Mouse (Mus musculus): ENCODE measurements at regions not wholly inside any gene's neighbourhood (a gene's known extent, or its start where the extent isn't known, plus 50 kb on each side); places are given as distances from the start of the nearest gene placed in this dataset.

DNA sequence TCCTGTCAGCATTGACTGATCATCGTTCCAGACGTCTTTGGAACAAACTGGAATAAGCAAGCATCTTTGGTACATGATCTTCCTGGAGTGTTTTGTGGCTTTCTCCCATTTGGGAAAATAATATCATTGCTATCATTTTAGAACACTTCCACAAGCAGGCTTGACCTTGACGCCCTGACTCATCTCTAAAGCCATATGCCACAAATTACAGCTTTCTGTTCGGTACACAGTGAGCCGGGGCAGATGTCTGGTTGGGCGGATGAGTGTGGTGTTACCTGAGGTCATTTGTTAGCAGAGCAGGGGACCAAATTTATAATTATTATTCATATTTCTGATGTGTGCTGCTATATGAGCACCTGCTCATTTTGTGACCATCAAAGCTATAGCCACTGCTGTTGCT is 83.3 kb upstream of the Pmfbp1 start:
- no peak for DNase-seq (ENCODE audit: low spot score in 2 of 2)

DNA sequence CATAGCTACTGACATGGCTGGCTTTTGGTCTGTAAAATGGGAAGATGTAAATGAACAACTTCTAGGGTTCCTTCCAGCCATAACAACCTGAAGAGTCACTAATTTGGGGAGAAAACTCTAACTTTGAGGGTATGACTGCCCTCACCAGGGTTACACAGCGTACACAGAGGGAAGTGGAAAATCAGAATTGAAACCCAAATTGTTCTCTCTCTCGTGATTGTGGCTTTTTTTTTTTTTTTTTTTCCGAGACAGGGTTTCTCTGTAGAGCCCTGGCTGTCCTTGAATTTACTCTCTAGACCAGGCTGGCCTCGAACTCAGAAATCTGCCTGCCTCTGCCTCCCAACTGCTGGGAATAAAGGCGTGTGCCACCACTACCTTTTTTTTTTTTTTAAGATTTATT is 80.4 kb upstream of the Pmfbp1 start:
- DNase-seq (ENCODE audit: low spot score in 2 of 2) = no peak

DNA sequence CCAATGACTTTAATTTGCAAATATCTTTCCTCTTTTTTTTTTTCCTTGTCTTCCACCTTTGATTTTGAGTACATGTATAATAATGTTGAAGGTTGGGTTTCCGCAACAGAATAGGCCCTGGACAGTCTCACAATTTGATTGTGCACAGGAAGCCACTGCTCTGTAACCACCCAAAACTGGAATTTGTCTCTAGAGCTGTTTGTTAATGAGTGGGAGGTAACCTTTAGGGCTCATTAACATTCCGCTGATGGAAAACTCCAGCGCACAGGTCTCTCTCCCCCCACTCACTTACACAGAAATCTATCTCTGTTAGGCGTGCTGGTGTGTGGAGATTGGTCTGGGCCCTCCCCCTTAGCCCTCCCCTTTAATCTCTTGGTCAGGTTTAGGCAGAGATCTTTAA is 78.5 kb upstream of the Pmfbp1 start:
- DNase-seq (ENCODE audit: low spot score in 2 of 2) = no peak

DNA sequence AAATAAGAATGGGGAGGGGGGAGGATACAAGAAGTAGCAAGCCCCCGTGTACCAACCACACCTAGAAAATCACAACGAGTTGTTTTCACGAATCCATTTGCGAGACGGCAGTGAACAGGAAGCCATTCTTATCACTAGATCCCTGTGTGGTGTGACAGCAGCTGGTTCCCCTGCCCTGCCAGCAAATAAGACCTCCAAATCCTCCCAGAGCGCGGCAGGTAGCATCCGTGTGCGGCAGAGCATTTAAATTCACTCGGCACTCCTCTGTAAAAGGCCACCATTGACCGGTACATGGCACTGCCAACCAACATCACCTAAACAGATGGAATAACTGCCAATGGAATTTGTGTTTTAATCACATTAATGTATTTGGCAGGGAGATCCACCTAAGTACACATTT is 77.9 kb upstream of the Pmfbp1 start:
- DNase-seq (ENCODE audit: low spot score in 2 of 2) = no peak

DNA sequence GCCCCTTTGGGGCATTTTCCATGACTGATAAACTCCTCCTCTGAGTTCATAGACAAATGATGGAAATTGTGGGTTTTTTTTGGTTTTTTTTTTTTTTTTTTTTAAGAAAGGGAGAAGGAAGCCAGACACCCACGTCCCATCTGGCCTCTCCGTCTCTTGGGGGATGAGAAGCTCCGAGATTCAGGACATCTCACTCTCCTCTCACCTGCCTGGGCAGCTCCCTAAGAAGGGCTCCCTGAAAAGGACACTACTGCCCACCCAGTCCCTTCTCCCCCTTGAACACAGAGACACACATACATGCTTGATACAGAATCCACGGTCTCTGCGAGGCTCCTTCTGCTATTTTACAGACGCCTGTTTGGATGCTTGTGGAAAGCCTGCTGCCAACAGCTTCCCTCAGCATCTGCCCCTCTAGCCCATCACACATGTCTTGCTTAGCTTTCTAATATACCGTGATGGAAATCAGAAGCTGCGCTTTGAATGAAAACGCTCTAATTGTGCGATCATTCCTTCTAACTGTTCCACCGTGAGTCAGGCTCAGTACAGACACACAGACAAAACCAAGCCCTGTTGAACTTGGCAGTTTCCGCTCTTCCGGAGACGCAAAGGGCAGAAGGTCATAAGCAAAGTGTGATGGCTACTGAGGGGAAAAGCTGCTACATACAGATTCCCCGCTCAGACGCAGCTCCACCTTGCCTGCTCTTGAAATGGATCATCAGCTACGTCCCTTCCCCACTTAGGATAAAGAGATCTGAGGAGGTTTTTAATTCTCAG is 77.3 kb upstream of the Pmfbp1 start:
- peak in 1 of 2 experiments; percentile 44 for DNase-seq (ENCODE audit: low spot score in 2 of 2)

DNA sequence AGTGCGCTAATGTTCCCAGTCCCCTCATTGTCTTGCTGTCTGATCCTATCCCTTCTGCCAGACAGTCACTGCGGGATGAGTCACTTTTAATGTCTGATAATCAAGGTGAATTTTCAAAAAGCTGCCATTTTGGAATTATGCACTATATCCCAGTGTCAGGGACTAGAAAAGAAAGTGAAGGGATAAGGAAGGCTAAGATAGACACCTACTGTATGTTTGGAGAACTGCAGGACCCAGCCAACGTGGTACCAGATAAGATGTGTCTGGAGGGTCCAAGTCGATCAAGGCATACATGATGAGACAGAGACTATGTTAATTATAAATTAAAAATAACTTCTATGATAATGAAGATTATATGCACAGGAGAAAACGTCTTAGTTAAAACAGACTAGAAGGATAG is 76.6 kb upstream of the Pmfbp1 start:
- peak; percentile 50 to 85 for DNase-seq (ENCODE audit: low spot score in 2 of 2)

DNA sequence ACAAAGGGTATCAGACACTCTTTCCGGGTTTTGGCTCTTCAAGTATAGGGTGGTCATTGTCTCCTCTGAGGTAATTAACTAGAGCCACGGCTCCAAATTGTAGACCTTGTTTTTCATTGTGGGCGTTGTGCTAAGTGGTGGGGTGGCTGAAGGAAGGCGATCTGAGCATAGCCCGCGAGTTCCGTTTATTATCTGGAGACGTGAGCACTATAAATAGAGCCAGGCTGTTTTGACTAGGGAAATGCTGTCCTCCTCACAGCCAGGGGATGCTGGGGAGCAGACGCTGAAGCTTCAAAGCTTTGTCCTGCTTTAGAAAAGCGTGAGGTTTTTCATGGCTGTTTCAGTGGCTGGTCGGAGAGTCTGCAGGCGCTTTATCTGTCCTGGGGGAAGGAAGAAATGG is 75.9 kb upstream of the Pmfbp1 start:
- DNase-seq (ENCODE audit: low spot score in 2 of 2) = peak in 1 of 2 experiments; percentile 29

DNA sequence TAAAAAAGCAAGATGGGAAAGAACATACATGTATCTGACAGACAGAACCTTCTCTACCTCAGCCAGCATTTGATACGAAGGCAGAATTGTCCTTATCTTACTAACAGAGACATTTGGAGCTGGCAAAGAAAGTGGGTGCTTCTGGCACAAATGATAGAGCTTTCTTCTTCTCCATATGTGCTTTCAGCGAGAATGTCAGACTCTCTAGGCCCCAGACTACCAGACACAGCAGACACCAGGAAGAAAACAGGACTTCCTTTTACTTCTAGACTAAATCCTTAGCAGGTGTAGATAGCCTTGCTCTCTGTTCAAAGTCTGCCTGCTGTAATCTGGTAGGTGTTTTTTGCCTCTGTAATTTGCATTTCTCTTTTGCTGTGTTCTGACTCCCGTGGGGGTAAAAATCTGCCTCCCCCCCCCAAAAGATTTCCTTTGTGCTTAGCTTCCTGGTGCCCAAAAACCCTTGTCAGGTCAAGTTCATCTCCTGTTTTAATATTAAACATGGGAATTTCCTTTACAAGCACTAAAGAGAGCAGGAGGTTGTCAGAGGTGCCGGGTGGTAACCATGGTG is 74.7 kb upstream of the Pmfbp1 start:
- peak in 1 of 2 experiments; percentile 64 for DNase-seq (ENCODE audit: low spot score in 2 of 2)

DNA sequence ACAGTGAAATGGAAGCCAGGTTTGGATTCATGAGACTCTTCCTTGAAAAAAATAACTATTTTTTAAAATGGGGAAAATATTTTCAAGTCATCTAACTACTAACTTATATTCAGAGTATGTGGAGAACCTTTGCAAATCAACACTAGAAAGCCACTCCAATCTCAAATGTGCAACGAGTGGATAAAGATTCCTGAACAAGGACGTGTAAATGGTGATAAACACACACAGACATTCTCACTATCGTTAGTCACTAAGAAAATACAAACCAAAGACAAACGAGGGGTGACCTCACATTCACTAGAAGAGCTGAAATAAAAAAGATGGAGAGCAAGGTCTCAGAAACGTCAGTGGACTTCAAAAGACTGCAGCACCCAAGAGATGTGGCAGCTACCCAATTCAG is 69.8 kb upstream of the Pmfbp1 start:
- DNase-seq (ENCODE audit: low spot score in 2 of 2) = no peak

DNA sequence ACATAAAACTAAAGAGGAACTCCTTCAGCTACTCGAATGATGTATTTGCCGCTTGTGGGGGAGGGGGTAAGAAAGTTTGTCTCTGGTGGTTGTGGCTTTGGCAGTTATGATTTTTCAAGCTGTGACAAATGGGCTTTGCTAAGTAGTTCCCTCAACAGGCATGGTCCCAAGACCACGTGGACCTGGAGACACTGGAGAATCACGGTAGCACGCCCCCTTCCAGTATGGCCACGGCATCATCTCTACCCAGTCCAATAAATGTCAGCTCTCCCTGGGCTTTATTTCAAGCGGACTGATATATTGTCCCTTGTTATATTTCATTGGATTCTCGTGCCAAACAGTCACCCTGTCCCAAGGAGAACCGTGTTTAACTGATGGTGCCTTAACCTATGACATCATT is 65.3 kb upstream of the Pmfbp1 start:
- DNase-seq (ENCODE audit: low spot score in 2 of 2) = no peak

DNA sequence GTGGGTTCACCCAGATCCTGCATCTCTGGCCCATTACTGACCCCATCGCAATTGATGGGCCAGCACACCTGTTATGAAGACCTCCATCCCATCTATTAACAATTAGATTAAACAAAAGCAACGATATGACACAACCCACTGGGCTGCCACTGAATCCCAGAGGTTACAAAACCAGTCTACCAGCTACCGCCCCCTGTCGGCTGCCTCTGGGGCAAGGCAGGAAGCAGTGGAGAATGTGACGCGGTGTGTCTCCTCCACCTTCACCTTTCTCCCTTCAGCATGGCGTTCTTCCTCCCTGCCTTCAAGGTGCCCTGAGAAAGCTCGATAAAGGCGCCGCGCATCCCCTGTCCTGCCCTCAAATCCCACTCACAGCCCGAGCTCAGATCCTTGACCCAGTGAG is 59.3 kb upstream of the Pmfbp1 start:
- DNase-seq (ENCODE audit: low spot score in 2 of 2) = no peak

DNA sequence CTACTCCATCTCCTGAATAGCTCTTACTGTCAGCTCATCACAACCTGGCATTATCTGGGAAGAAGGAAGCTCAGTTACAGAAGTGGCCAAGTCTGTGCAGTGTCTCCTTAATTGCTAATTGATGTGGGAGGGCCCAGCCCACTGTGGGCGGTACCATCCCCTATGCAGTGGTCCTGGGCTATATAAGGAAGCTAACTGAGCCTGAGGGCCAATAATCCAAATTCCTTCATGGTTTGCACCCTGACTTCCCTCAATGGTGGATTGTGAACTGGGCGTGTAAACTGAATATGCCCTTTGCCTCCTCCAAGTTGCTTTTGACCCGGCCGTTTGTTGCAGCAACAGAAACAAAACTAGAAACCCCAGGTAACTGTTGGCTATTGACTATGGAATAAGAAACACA is 57.8 kb upstream of the Pmfbp1 start:
- DNase-seq (ENCODE audit: low spot score in 2 of 2) = no peak

DNA sequence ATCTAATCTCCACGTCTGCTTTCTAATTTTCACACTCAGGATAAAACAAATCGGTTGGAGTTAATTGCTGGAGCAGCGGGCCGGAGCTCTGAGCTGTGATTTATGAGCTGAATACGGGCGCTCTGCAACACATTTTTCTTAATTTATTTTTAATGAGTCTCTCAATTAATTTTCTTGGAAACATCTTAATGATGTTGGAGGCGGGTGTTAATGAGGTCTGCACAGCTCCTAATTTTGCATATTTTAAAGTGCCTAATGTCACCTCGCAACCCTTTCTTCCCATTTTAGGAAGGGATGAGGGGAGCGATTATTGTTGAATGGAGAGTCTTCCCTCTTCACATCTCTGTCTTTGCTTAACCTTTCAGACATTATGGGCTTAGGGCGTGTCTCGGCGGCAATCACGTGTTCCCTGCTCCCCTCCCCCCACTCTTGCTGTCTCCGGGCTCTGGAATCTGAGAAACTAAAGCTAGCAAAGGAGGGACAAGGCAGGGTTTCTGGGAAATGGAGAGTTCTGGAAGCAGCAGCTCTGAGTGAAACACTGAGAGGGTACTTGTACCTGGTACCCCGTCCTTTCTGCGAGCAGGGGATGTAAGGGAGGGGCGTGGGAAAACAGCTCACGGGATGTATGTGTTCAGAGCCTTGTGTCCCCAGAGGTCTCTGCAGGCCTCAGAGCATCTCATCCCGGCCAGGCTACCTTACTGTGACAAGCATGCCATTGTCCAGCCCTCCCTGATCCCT is 56.8 kb upstream of the Pmfbp1 start:
- DNase-seq (ENCODE audit: low spot score in 2 of 2) = peak in 1 of 2 experiments; percentile 15

DNA sequence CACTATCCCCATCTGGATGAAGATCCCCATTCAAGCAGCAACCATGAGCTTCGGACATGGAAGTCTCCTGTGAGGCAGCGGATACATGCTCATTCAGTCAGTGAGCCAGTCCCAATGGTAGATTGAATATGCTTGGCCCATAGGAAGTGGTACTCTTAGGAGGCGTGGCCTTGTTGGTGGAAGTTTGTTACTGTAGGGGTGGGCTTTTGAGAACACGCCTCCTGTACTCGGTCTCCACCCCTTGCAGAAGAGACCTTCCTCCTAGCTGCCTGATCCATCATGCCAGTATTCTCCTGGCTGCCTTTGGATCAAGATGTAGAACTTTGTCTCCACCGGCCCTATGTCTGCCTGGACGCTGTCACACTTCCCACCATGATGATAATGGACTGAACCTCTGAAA is 55.3 kb upstream of the Pmfbp1 start:
- DNase-seq (ENCODE audit: low spot score in 2 of 2) = no peak

Measured in left cerebral cortex, adult 9 months (tissue).